Mouse (Mus musculus) heart, adult 18-20 months (tissue): ENCODE results near the gene Pak3. TPM values are rescaled to one million over a fixed set of nuclear protein-coding genes. Genes with fewer than 3 reads are reported as not detected.
"Not testable (repeated sequence)": the region's sequence is repeated elsewhere in the genome, so short reads cannot be mapped to it uniquely, and the experiment has no call there.

Experiments used
- DNase-seq, 2 experiments: peaks; one replicate each; pipeline ENCODE4 v3.0.0; 2021 to 2022; ENCODE audit warnings: mixed read lengths in 1 of 2
- long read RNA-seq, 2 experiments: library from polyadenylated mRNA; stranded (forward); transcript quantifications; one replicate each; pipeline ENCODE4 v2.0.0; 2021
- total RNA-seq, 2 experiments: library from RNA; stranded (reverse); gene quantifications; 2 replicates each; pipeline ENCODE4 v1.2.3; 2021

Pak3 gene
- under 1 TPM; 0.35 to 0.51 TPM for total RNA-seq
- long read RNA-seq, experiment 1, result 0 reads
- long read RNA-seq, experiment 2, result 0 reads

- DNase-seq, result no peak
Measured at GRCm38 (mm10) chrX:143518168-143518901, at the start of gene Pak3. Pak3 (plus strand) TSS chrX:143518591.

- DNase-seq, result peak; percentile 100
Measured at GRCm38 (mm10) chrX:143482866-143483265, 35.5 kb upstream of the Pak3 start.

- peak in 1 of 2 experiments; percentile 6 for DNase-seq
Measured at GRCm38 (mm10) chrX:143501053-143501695, 17.2 kb upstream of the Pak3 start.

GRCm38 (mm10) chrX:143501776-143502365 lies 16.5 kb upstream of the Pak3 start:
- no peak for DNase-seq

GRCm38 (mm10) chrX:143518917-143519316 lies 526 bp downstream of the Pak3 start:
- DNase-seq, result no peak

- DNase-seq, result not testable (repeated sequence)
Measured at GRCm38 (mm10) chrX:143519454-143519853, 1.1 kb downstream of the Pak3 start.

- DNase-seq, result no peak
Measured at GRCm38 (mm10) chrX:143520195-143520594, 1.8 kb downstream of the Pak3 start.

GRCm38 (mm10) chrX:143532331-143532730 lies 13.9 kb downstream of the Pak3 start:
- no peak for DNase-seq

- no peak for DNase-seq
Measured at GRCm38 (mm10) chrX:143533574-143533973, 15.2 kb downstream of the Pak3 start.

GRCm38 (mm10) chrX:143542756-143543155 lies 24.4 kb downstream of the Pak3 start:
- no peak for DNase-seq

GRCm38 (mm10) chrX:143543186-143543793 lies 24.9 kb downstream of the Pak3 start:
- no peak for DNase-seq

GRCm38 (mm10) chrX:143573691-143574090 lies 55.3 kb downstream of the Pak3 start:
- no peak for DNase-seq

- DNase-seq, result no peak
Measured at GRCm38 (mm10) chrX:143579925-143580324, 61.5 kb downstream of the Pak3 start.

- DNase-seq, result no peak
Measured at GRCm38 (mm10) chrX:143580458-143580959, 62.1 kb downstream of the Pak3 start.

GRCm38 (mm10) chrX:143606877-143607449 lies 88.6 kb downstream of the Pak3 start:
- no peak for DNase-seq

GRCm38 (mm10) chrX:143618734-143619133 lies 100.3 kb downstream of the Pak3 start:
- DNase-seq, result no peak

GRCm38 (mm10) chrX:143627767-143628166 lies 109.4 kb downstream of the Pak3 start:
- no peak for DNase-seq

GRCm38 (mm10) chrX:143643936-143644335 lies 125.5 kb downstream of the Pak3 start:
- no peak for DNase-seq

GRCm38 (mm10) chrX:143644807-143645206 lies 126.4 kb downstream of the Pak3 start:
- DNase-seq, result no peak

GRCm38 (mm10) chrX:143654308-143655176 lies 136.2 kb downstream of the Pak3 start:
- no peak for DNase-seq

GRCm38 (mm10) chrX:143655177-143655492 lies 136.7 kb downstream of the Pak3 start:
- no peak for DNase-seq
